ENCODE assay signal across 17 mouse cellular contexts in the genomic region with DNA sequence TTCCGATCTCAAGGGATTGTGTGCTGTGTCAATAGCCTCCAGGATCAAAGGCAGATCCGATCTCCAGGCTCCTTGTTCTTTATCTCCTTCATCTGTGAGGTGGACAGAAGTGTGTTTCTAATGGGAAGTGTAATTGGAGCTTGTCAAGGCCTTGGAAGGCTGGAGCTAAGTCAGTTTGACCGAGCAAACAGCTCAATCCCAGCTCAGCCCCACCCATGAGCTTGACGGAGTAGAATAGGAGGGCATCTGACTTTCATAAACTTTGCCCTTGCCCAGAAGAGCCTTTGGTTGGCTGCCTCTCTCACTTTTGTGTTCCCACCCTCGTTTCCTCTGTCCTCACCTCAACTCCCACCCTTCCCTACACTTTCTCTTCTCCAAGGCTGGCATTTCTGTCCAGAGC.
"Had no signal": no experiment of that assay in that cellular context is flagged by ENCODE, and none has a peak within 500 bp of the region (broad histone marks: within the 10 kb centered on the region; RNA-seq: fewer than 3 reads in every experiment).

No protein-coding gene starts in this region.

- H3K27me3 ChIP-seq: liver, embryonic 13.5 days; liver, embryonic 15.5 days; midbrain, embryonic 13.5 days; midbrain, embryonic 15.5 days; neural tube, embryonic 12.5 days had no signal

- H3K9me3 ChIP-seq: liver, embryonic 13.5 days; liver, embryonic 15.5 days; megakaryocyte, embryonic 14.5 days; midbrain, embryonic 13.5 days; midbrain, embryonic 15.5 days; neural tube, embryonic 12.5 days had no signal

- H3K36me3 ChIP-seq: liver, embryonic 13.5 days; liver, embryonic 15.5 days; midbrain, embryonic 13.5 days; midbrain, embryonic 15.5 days; neural tube, embryonic 12.5 days had no signal

- H3K4me2 ChIP-seq: liver, embryonic 11.5 days; liver, embryonic 13.5 days; liver, embryonic 15.5 days; midbrain, embryonic 11.5 days; midbrain, embryonic 13.5 days; midbrain, embryonic 15.5 days; neural tube, embryonic 12.5 days had no signal

- H3K27ac ChIP-seq: liver, embryonic 13.5 days; liver, embryonic 15.5 days; macrophage; midbrain, embryonic 13.5 days; midbrain, embryonic 15.5 days; neural tube, embryonic 12.5 days had no signal

- H3K9ac ChIP-seq: liver, embryonic 13.5 days; liver, embryonic 15.5 days; liver, postnatal 0 days; midbrain, embryonic 13.5 days; midbrain, embryonic 15.5 days; neural tube, embryonic 12.5 days had no signal

- DNase-seq: liver, embryonic 13.5 days; liver, postnatal 0 days; lung, adult 2 months; lung, postnatal 14 days; lung, postnatal 36 days; right cerebral cortex, postnatal 14 days; thymus, adult 18-20 months; thymus, postnatal 14 days; thymus, postnatal 36 days had no signal

- H3K4me1 ChIP-seq: liver, embryonic 13.5 days; liver, embryonic 15.5 days; megakaryocyte, embryonic 14.5 days; midbrain, embryonic 13.5 days; midbrain, embryonic 15.5 days; neural tube, embryonic 12.5 days had no signal

- H3K4me3 ChIP-seq: liver, embryonic 13.5 days; liver, embryonic 15.5 days; megakaryocyte, embryonic 14.5 days; midbrain, embryonic 13.5 days; midbrain, embryonic 15.5 days; neural tube, embryonic 12.5 days had no signal

- ATAC-seq: liver, postnatal 0 days; midbrain, embryonic 13.5 days; midbrain, embryonic 15.5 days had no signal
